18 mouse cellular contexts compared by ENCODE assay signal in the genomic region with DNA sequence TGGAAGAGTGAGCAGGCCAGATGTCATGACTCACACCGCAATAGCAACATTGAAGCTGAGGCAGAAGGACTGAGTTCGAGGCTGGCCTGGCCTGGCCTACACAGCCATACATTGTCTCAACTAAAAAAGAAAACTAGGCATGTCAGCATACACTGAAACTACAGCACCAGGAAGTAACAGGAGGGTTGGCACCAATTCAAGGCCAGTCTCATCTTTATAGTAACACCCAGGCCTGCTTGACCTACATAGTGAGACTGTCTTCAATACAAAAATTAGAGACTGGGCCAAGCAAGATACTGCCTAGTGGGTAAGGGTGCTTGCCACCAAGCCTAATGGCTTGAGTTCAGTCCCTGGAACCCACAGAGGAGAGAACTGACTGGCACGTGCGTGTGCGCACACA.
"Had no signal": no experiment of that assay in that cellular context is flagged by ENCODE, and none has a peak within 500 bp of the region (broad histone marks: within the 10 kb centered on the region; RNA-seq: fewer than 3 reads in every experiment).

No protein-coding gene starts in this region.

- H3K4me3 ChIP-seq: kidney, embryonic 15.5 days; limb, embryonic 12.5 days; limb, embryonic 15.5 days had no signal

- H3K27ac ChIP-seq: limb, embryonic 12.5 days; limb, embryonic 15.5 days; liver, embryonic 14.5 days had no signal

- DNase-seq: kidney, adult 11 months; kidney, adult 8-10 months; kidney, postnatal 10 days; kidney, postnatal 36 days; layer of hippocampus, adult 9-11 months; layer of hippocampus, postnatal 36 days; left cerebral cortex, postnatal 4 days; liver, postnatal 0 days; lung, embryonic 14.5 days; lung, postnatal 14 days; lung, postnatal 4 days; midbrain, embryonic 14.5 days; thymus, adult 18-20 months; thymus, postnatal 4 days had no signal
